Mouse (Mus musculus) spleen, adult 2 months (tissue): ENCODE results near the gene Vkorc1. TPM values are rescaled to one million over a fixed set of nuclear protein-coding genes. Genes with fewer than 3 reads are reported as not detected.

Experiments
- DNase-seq, 2 experiments: peaks; one replicate each; pipeline versions ENCODE4 v3.0.0 to v3.0.0-alpha.2; 2012 to 2021; ENCODE audit warnings: low spot score in 2 of 2, low read depth in 1 of 2
- H3K27ac ChIP-seq: fragments of 200-500 bp; 2 replicates; pipeline ENCODE4 v1.5.1; 2012; ENCODE audit warnings: low read length, inconsistent platforms; ENCODE audit not compliant: insufficient read depth
- H3K27me3 ChIP-seq: fragments of 200-500 bp; 2 replicates; pipeline ENCODE4 v1.6.1; 2012; ENCODE audit warnings: mild to moderate bottlenecking, moderate library complexity, low read length, inconsistent platforms; ENCODE audit not compliant: control insufficient read depth, insufficient read depth
- H3K36me3 ChIP-seq: fragments of 200-500 bp; 2 replicates; pipeline ENCODE4 v1.6.1; 2012; ENCODE audit warnings: mild to moderate bottlenecking, low read length, inconsistent platforms; ENCODE audit not compliant: control insufficient read depth, insufficient read depth
- H3K4me1 ChIP-seq: fragments of 200-500 bp; 2 replicates; pipeline ENCODE4 v1.6.1; 2011; ENCODE audit warnings: inconsistent platforms; ENCODE audit not compliant: control insufficient read depth, insufficient read depth, insufficient read length
- H3K4me3 ChIP-seq: fragments of 200-500 bp; 2 replicates; pipeline ENCODE4 v1.5.1; 2011; ENCODE audit warnings: mild to moderate bottlenecking, inconsistent platforms; ENCODE audit not compliant: insufficient read depth, insufficient read length; ENCODE audit errors: extremely low read depth
- CTCF ChIP-seq: fragments of 200-500 bp; IDR thresholded peaks from 2 replicates; pipeline ENCODE4 v1.5.1; 2011; ENCODE audit warnings: mild to moderate bottlenecking, inconsistent platforms; ENCODE audit not compliant: insufficient read depth, insufficient read length, insufficient replicate concordance; ENCODE audit errors: extremely low read depth
- POLR2A ChIP-seq: fragments of 200-500 bp; IDR thresholded peaks from 2 replicates; pipeline ENCODE4 v1.6.1; 2011; ENCODE audit warnings: low read depth, low read length, inconsistent platforms
- WGBS: fragments of 180-500 bp; shearing (Covaris S2); methylation state at CpG from one replicate; pipeline ENCODE4 v1.1.7; 2018; 5-methylcytosine and 5-hydroxymethylcytosine counted together
- polyA plus RNA-seq: library from polyadenylated mRNA; depleted of rRNA; stranded (reverse); fragments of >200 nt; gene quantifications from 2 replicates; pipeline ENCODE4 v1.2.3, GENCODE M21; 2012; rRNA removed

Gene Vkorc1
- polyA plus RNA-seq, 1 experiment = 46.1 TPM

- no peaks in the 10 kb centered on the region for H3K4me1 ChIP-seq
- peaks cover 11% of the 10 kb centered on the region for H3K36me3 ChIP-seq
- no peak overlapping the region for H3K4me3 ChIP-seq
- H3K27me3 ChIP-seq = no peaks in the 10 kb centered on the region
- no peak overlapping the region for H3K27ac ChIP-seq
- TF ChIP-seq POLR2A (no peak), CTCF (no peak)
- 77% methylated on average over 6 of the region's 6 CpGs for WGBS
- no peak for DNase-seq
Measured at GRCm38 (mm10) chr7:127849973-127850875, 45.2 kb downstream of the Vkorc1 start.

Other genes with a start within 250 kb of the Vkorc1 start
- 17.7 and 26.1 TPM in 2 replicates for gene Bcl7c, start 186.7 kb downstream of the Vkorc1 start, polyA plus RNA-seq
- 0.91 and 1.4 TPM in 2 replicates for gene Ctf1, start 182.9 kb downstream of the Vkorc1 start, polyA plus RNA-seq
- gene Ctf2, start 163.5 kb downstream of the Vkorc1 start, polyA plus RNA-seq = not detected in 2 replicates
- 17.4 and 23.6 TPM in 2 replicates for gene Fbxl19, start 151.1 kb downstream of the Vkorc1 start, polyA plus RNA-seq
- 50.3 and 62.9 TPM in 2 replicates for gene Orai3, start 125.8 kb downstream of the Vkorc1 start, polyA plus RNA-seq
- 13.9 and 14.9 TPM in 2 replicates for gene Setd1a, start 118.9 kb downstream of the Vkorc1 start, polyA plus RNA-seq
- gene Gm49388, start 110.0 kb downstream of the Vkorc1 start, polyA plus RNA-seq = not detected in 2 replicates
- 22.7 and 23.6 TPM in 2 replicates for gene Hsd3b7, start 95.0 kb downstream of the Vkorc1 start, polyA plus RNA-seq
- gene Stx4a, start 71.3 kb downstream of the Vkorc1 start, polyA plus RNA-seq = 54.7 and 66.5 TPM in 2 replicates
- gene Stx1b, start 71.1 kb downstream of the Vkorc1 start, polyA plus RNA-seq = 1.2 and 1.4 TPM in 2 replicates
- 27.2 and 30.7 TPM in 2 replicates for gene Zfp646, start 19.4 kb downstream of the Vkorc1 start, polyA plus RNA-seq
- 8.6 and 10.4 TPM in 2 replicates for gene Zfp668, start 18.8 kb downstream of the Vkorc1 start, polyA plus RNA-seq
- gene Prss53, start 4.6 kb downstream of the Vkorc1 start, polyA plus RNA-seq = 1.4 and 1.7 TPM in 2 replicates
- not detected in 2 replicates for gene Gm21974, start 163 bp downstream of the Vkorc1 start, polyA plus RNA-seq
- gene Bckdk, start 8.5 kb upstream of the Vkorc1 start, polyA plus RNA-seq = 59.9 and 70.8 TPM in 2 replicates
- 11.3 and 12.2 TPM in 2 replicates for gene Kat8, start 16.9 kb upstream of the Vkorc1 start, polyA plus RNA-seq
- 3.7 and 4.2 TPM in 2 replicates for gene Prss8, start 34.5 kb upstream of the Vkorc1 start, polyA plus RNA-seq
- 4.4 and 6.0 TPM in 2 replicates for gene Prss36, start 51.1 kb upstream of the Vkorc1 start, polyA plus RNA-seq
- 239 and 285 TPM in 2 replicates for gene Fus, start 71.8 kb upstream of the Vkorc1 start, polyA plus RNA-seq
- gene Pycard, start 98.2 kb upstream of the Vkorc1 start, polyA plus RNA-seq = 98.6 and 100 TPM in 2 replicates
- 0.19 and 0.33 TPM in 2 replicates for gene Trim72, start 108.3 kb upstream of the Vkorc1 start, polyA plus RNA-seq
- 11.1 and 26.4 TPM in 2 replicates for gene Itgam, start 167.0 kb upstream of the Vkorc1 start, polyA plus RNA-seq
- 0.40 and 0.61 TPM in 2 replicates for gene Gm49368, start 167.1 kb upstream of the Vkorc1 start, polyA plus RNA-seq
- gene Itgax, start 233.9 kb upstream of the Vkorc1 start, polyA plus RNA-seq = 28.4 and 29.5 TPM in 2 replicates